ENCODE assay signal across 19 mouse cellular contexts in the genomic region with DNA sequence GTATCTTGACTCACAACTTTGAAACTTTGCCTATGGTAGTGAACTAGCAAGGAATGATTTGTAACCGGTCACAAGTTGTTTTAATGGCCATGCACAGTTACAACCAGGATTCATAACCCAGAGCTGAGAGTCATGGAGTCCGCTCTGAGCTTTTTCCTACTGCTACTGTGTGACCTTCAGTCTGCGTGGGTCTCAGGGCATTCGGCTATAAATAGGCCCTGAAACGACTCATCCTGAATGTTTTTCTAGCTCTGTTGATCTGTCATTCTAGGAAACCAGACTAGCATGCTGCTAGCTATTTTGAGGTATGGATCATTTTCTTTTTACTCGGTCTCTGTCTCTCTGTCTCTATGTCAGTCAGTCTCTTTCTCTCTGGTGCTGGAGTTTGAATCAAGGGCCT.
"Had no signal": no experiment of that assay in that cellular context is flagged by ENCODE, and none has a peak within 500 bp of the region (broad histone marks: within the 10 kb centered on the region; RNA-seq: fewer than 3 reads in every experiment).

No protein-coding gene starts in this region.

- H3K4me2 ChIP-seq: limb, embryonic 12.5 days; liver, embryonic 13.5 days; lung, embryonic 15.5 days; midbrain, embryonic 11.5 days; midbrain, embryonic 15.5 days; neural tube, embryonic 13.5 days; stomach, embryonic 15.5 days had no signal

- H3K27me3 ChIP-seq: limb, embryonic 12.5 days; liver, embryonic 13.5 days; lung, embryonic 15.5 days; megakaryocyte, embryonic 14.5 days; midbrain, embryonic 15.5 days; neural tube, embryonic 13.5 days had no signal

- H3K4me3 ChIP-seq: limb, embryonic 12.5 days; liver, embryonic 13.5 days; lung, embryonic 15.5 days; megakaryocyte, embryonic 14.5 days; midbrain, embryonic 15.5 days; neural tube, embryonic 13.5 days; stomach, embryonic 15.5 days had no signal

- ATAC-seq: liver, postnatal 0 days; midbrain, embryonic 15.5 days had no signal

- H3K9me3 ChIP-seq: liver, embryonic 13.5 days; lung, embryonic 15.5 days; midbrain, embryonic 15.5 days; stomach, embryonic 15.5 days had no signal

- H3K9ac ChIP-seq: limb, embryonic 12.5 days; liver, embryonic 13.5 days; liver, postnatal 0 days; lung, embryonic 15.5 days; midbrain, embryonic 15.5 days; neural tube, embryonic 13.5 days; stomach, embryonic 15.5 days had no signal

- H3K36me3 ChIP-seq: limb, embryonic 12.5 days; lung, embryonic 15.5 days; midbrain, embryonic 15.5 days; neural tube, embryonic 13.5 days; stomach, embryonic 15.5 days had no signal

- DNase-seq: kidney, postnatal 36 days; layer of hippocampus, adult 9-11 months; layer of hippocampus, postnatal 36 days; liver; liver, embryonic 13.5 days; liver, postnatal 0 days; lung, postnatal 14 days; retina, postnatal 1 day; right cerebral cortex, postnatal 4 days; thymus, adult 2 months; thymus, postnatal 25 days had no signal

- H3K27ac ChIP-seq: limb, embryonic 12.5 days; liver, embryonic 13.5 days; lung, embryonic 15.5 days; macrophage; midbrain, embryonic 15.5 days; neural tube, embryonic 13.5 days; stomach, embryonic 15.5 days had no signal

- H3K4me1 ChIP-seq: liver, embryonic 13.5 days; midbrain, embryonic 15.5 days; neural tube, embryonic 13.5 days; stomach, embryonic 15.5 days had no signal
